Mouse (Mus musculus): ENCODE measurements around the gene Helz.
"Not testable (repeated sequence)": the region's sequence is repeated elsewhere in the genome, so short reads cannot be mapped to it uniquely, and the experiment has no call there.

The Helz gene

DNA sequence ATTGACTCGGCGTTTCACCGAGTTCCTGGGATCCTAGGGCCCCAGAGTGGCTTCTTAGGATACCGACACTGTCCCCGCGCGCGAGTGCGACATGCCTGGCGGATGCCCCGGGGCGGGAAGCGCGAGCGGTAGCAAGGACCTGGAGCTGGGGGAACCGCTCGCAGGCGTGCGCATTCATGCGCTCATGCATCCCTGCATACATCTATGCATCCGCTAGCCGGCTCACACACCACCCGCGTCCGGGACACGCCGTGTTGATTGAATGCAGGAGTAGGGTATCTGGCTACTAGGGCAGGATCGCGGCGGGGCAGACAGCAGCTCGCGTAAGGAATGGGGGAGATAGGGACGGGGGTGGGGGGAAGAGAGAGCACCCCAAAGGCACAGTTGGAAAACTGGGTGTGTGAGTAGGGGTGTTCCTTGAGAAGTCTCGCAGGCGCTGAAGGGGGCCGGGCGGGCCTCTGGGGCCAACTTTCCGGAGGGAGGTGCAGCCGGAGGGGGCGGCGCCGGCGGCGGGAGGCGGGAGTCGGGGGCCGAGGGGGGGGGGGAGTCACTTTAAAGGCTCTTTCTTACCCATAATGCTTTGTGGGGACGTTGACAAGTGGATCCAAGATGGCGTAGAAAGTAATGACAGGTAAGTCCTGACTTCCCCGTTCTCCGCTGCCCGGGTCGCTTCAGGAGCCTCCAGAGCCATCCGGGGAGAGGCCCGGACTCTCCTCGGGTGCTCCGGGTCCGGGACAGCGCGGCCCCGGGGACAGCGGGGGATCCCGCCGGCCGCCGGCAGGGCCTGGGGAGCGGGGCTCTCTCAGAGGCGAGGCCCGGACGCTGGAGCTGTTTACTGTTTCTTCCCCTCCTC lies at the start of gene Helz:
Helz (plus strand) TSS at position 580 of the 853 bp plus-strand sequence.
- DNase-seq = peak; percentile 66

DNA sequence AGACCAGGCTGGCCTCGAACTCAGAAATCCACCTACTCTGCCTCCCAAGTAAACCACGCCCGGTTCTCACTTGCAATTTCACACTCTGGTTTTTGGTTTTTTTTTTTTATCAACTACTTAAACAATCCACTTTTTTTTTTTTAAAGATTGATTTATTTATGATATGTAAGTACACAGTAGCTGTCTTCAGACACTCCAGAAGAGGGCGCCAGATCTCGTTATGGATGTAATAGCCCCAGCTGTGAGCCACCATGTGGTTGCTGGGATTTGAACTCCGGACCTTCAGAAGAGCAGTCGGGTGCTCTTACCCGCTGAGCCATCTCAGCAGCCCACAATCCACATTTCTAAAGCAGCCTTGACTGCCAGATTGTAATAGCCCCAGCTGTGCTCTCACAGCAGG lies 44.9 kb upstream of the Helz start:
- no peak for DNase-seq

DNA sequence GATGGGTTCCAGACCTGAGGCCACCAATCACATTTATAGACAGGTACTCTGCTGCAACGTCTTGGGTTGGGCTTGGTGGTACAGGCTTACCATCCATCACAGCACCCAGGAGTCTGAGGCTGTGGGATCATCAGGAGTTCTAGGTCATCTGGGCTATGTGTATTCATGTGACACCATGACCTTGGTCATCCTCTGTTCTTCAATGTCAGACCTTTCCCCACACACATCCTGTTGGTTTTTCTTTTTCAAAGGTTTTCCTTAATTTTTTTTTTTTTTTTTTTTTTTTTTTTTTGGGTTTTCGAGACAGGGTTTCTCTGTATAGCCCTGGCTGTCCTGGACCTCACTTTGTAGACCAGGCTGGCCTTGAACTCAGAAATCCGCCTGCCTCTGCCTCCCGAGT lies 43.4 kb upstream of the Helz start:
- DNase-seq = not testable (repeated sequence)

DNA sequence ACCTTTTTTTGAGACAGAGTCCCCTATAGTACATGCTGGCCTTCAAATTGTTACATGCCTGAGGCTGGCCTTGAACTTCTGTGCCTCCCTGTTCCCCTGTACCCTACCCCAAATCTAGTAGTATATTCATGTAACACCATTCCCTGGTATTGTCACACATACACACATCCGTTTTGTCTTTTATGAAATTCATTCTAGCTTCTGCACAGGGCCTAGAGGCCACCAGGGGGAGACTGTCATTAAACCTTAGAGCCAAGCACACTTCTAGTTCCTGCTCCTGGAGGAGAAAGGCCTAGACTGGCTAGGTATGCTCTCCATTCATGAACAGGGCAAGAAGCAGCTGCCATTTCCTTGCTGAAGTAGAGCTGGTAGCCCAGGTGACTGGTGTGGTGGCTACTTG lies 41.5 kb upstream of the Helz start:
- DNase-seq = no peak

DNA sequence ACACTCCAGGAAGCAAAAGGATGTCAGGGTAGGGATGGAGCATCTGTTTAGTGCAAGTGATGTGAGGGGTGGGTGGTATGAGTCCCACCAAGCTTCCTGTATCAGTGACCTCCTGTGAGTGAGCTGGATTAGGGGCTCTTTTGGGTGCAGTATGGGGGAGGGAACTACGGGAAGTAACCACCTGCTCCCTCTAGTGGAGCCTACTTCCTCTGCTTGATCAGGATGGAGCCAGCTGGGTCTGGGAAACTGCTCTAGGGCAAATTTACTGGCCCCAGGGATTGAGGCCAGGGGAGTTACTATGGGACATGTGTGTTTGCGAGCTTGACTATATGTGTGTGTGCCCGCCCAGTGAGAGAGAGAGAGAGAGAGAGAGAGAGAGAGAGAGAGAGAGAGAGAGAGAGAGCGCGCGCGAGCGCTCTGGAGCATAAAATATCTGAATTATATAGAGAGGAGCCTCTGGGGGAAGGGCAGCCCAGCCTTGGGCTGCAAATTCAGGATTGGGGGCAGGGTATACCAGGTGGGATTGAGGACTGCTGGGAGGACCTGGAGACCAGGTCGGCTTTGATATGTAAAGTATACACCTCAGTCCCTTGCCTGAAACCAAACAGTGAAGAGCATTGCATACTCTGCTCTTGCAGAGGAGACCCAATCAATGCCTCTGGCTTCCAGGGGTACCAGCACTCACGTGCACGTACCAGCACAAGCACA lies 37.9 kb upstream of the Helz start:
- no peak for DNase-seq

DNA sequence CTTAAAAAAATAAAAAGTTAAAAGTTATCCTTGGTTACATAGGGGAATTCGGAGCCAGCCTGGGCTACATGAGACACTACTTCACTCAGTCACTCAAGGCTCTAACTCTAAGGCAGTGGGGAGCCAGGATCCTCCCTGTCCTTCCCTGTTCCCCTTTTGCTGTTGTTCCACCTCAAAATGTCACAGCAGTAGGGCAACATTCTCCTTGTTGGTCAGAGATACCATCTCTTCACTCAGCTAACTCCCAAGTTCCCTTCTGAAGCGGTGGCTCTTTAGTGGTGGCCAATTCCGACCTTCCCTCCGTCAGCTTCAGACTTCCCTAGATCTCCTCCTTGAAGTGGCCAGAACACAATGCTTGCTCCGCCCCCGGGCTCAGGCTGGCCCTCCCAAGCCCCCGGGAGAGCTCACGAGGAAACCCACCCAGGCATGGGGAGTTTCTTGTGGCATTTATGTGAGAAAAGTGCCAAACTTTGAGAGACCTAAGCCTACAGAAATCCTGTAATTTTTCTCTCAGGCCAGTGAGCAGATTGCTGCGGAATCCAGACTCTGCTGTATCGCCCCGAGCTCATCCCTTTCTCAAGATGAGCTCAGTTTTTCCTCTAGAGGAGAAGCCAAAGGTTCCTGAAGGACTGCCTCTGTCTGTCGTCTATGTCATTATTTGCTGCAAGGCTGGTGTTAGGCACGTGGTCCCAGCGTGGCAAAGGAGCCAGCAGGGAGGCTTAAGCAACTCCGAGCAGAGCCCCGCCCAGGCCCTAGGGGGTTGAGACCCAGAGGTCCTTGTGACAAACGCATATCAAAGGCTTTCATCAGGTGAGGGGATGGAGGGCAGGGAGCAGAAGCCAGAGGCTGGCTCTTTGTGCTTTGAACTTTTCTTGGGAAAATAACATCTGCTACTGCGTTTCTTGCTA lies 37.1 kb upstream of the Helz start:
- no peak for DNase-seq

DNA sequence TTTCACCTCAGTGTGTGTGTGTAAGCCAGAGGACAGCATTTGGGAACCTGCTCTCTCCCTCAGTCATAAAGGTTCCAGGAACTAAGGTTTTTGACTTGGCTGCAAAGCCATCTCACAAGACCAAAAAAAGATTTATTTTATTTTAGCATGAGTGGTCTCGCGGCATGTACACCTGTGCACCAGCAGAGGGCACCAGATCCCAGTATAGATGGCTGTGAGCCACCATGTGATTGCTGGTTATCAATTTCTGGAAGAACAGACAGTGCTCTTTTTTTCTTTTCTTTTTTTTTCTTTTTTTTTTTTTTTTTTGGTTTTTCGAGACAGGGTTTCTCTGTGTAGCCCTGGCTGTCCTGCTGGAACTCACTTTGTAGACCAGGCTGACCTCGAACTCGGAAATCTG lies 35.8 kb upstream of the Helz start:
- DNase-seq = peak; percentile 20

DNA sequence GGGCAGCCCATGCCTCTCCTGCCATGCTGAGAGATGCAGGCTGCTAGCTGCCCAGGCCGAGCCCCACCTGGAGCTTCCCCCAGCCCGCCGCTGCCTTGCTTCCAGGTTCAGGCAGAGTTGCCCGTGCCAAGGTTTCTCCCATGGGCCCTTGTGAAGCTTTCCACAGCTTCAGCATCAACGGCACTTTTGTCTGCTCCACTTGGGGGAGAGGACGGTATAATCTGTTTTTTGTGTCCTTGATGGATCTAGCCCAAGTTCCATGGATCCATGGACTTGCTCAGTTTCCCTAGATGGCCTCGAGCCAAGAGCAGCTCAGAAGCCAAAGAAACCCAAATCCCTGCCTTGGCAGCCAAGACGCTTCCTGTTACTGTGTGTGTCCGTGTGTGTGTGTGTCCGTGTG lies 34.7 kb upstream of the Helz start:
- DNase-seq = no peak

DNA sequence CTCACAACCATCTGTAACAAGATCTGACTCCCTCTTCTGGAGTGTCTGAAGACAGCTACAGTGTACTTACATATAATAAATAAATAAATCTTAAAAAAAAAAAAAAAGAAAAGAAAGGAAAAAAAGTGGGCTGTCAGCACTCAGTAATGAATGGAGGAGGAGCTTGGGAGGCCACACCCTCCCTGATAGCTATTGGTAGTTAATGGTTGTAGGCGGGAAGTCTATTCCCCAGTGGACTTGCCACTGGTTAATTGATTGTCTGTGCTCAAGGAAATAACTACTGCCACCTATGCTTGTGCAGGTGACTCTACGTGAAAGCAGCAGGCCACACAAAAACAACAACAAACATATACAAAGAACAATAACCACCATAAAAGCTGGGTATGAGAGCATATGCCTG lies 31.3 kb upstream of the Helz start:
- DNase-seq = no peak

DNA sequence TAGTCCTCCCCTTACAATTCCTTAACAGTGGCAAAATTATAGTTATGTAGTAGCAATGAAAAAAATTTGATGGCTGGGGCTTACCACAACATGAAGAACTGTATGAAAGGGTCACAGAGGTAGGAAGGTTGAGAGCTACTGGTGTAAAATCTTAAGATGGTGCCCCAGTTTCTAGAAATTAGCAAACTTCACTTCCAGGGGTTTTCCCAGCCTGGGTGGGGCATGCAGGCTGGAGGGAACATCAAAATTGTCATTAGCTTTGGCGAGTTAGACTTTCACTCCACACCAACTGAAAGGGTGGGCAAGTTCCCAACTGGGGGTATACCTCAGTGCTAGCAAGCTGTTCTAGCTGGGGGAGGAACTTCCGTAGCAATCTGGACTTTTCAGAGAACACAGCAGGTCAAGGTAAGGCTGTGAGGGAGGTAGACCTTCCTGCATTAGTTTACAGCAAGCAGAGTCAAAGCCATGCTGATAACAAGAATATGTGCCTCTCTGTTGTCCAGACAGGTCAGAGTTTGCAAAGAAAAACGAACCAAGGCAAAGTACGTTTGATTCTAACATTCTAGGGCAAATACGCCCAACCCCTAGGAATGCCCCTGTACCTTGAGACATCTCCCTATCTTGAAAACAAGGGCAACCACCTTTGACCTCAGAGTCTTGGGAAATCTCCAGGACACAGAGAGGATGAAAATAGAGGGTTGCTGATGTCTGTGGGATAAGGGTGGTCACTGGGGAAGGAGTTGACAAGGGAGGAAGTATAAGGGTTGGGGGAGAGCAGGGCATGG lies 28.9 kb upstream of the Helz start:
- no peak for DNase-seq

DNA sequence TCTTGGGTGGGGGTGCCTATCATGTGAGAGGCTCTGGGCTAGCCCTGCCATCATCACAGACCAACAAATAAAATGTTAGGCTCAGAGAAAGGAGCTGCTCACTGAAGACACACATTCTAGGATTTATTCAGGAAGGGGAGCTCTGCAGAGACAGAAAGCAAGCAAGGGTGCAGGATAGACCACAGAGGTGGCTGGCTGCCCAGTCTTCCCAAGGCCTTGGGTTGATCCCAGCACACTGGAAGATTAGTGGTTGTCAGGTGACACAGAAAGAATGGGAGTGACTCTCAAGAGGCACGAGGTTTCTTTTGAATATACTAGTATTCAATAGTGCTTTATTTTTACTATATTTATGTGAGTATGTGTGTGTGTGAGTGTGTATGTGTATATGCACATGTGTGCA lies 26.6 kb upstream of the Helz start:
- no peak for DNase-seq

DNA sequence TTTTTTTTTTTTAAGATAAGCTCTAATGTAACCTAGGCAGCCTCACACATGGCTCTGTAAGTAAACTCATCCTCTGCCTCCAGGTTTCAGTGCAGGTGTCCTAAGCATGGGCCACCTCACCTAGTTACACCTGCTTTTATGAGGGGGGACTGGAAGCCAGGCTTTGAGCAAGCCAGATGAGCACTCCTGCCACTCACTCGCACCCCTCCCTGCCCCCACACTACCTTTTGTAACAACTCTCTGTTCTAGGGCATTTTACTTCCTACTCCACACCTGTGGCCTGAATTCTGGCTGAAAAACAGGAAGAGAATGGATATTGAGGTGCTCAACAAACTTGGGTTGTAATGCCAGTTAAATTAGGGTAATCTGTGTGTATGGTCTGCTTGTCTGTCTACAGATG lies 22.8 kb upstream of the Helz start:
- DNase-seq = no peak

DNA sequence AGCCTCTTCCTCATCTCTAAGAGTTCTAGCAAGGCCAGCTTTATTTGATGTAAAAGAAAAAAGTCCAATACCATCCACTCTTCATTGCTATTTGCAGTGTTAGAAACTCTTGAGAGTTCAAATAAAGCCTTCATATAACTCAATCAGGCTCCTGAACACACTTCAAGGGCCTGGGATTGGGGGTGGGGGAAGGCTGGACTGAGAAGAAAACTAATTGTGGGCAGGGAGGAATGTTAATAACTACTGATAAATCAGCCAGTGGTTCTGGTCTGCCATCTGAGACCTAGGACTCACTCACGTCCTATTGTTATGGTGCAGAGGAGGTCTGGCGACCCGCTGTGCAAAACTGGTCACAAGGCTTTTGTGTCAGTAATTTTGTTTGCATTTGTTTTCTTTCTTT lies 20.1 kb upstream of the Helz start:
- DNase-seq = no peak

DNA sequence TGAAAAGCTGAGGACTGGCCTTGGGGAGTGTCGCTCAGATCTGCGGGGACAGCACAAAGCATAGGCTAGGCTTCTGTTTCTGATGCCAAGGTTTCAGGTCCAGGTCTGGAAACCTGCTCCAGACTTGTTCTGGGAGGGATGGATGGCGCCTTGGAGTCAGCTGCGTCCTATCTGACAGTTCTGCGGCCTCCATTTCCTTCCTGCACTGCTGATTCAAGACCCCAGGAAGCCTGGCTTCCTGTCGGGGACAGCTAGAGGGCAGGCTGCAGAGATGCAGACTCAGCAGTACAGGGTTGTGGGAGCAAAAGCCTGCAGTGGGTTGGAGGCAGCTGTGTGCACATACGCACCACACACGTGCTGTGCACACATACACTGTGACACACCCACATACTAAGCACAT lies 18.4 kb upstream of the Helz start:
- DNase-seq = peak; percentile 50

DNA sequence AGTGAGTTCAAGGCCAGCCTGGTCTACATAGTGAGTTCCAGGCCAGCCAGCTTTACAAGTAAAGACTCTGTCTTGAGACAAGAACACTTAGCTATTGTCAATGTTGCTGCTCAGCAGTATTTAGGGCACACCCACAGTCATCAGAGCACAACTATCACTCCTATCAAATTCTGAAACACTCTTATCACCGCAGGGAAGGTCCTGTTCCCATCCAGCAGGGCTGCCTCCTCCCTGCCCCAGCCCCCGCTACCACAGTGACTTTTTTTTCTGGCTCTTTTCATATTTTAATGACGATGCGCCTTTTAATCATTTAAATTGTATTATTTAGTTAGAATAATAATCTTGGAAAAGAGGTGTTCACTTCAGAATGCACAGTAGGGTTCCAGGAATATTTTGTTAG lies 16.3 kb upstream of the Helz start:
- DNase-seq = no peak

DNA sequence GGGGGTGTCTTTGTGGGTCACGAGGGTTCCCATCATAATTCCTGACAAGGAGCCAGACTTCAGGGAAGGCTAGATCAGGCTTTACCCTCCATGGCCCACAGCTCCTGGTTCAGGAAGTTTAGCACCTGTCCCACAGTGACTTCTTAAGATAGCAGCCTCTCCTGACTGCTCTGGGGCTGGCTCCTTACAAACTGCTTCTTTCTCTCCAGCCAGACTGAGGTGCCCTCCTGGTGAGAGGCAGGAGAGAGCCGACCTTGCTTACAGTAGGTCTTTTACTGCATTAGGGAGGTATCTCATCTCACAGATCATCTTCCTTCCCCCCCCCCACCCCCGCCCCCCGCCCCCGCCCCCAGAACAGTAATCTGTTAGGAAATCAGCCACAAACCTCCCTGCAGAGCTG lies 15.5 kb upstream of the Helz start:
- no peak for DNase-seq

DNA sequence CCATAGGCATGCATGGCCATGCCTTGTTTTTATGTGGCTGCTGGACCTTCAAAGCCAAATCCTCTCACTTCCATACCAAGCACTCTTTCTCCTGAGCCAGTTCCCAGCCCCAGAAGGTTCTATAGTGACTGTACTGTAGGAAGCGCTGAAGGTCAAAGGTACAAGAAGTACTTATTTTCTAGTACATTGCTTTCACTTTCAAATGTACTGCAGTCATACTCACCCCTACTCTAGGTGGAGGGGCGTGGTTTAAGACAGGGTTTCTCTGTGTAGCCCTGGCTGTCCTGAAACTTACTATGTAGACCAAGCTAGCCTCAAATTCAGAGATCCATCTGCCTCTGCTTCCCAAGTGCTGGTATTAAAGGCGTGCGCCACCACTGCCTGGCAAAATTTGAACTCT lies 8.7 kb upstream of the Helz start:
- DNase-seq = no peak

DNA sequence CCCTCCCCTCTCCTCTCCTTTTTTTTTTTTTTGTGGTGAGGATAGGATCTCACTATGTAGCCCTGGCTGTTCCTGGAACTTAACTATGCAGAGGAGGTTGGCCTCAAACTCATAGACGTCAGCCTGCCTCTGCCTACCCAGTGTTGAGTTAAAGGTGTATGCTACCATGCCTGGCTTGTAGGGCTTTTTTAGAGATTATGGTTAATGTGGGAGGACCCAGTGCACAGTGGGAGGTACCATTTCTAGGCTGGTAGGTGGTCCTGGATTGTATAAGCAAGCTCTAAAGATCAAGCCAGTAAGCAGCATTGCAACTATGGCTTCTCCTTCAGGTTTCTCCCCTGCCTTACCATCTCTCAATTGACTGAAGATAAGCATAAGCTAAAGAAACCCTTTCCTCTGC lies 7.4 kb upstream of the Helz start:
- no peak for DNase-seq

DNA sequence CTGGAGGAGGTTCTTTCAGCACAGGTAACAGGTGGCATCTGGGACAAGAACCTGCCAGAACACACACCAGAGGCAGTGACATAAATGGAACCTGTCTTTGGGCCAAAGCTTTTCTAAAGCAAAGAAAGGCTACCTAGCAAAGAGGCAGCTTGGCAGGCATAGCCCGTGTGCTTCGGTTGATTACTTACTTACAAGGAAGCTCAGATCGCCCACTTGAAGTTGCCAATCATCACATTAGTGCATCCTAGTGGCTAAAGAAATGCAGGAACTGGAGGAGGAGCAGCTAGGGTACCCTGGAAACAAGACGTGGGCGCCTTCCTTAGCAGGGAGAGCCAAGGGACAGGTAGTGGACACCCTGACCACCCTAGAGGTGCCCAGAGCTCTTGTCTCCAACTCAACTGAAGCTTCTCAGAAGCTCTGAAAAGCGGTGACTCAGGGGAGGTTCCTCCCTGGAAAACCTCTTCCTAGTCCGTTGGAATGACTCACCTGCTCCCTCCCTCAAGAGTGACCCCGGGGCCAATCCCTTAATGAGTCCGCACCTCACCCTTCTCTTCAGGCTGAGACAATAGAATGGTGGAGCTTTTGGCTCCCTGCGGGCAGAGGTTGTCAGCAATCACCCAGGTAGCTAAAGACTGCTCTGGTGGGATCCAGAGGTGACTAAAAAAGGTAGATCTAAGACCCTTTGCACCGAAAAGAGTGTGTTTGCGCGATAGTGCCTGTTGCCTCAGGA lies 1.8 kb upstream of the Helz start:
- peak; percentile 31 for DNase-seq

DNA sequence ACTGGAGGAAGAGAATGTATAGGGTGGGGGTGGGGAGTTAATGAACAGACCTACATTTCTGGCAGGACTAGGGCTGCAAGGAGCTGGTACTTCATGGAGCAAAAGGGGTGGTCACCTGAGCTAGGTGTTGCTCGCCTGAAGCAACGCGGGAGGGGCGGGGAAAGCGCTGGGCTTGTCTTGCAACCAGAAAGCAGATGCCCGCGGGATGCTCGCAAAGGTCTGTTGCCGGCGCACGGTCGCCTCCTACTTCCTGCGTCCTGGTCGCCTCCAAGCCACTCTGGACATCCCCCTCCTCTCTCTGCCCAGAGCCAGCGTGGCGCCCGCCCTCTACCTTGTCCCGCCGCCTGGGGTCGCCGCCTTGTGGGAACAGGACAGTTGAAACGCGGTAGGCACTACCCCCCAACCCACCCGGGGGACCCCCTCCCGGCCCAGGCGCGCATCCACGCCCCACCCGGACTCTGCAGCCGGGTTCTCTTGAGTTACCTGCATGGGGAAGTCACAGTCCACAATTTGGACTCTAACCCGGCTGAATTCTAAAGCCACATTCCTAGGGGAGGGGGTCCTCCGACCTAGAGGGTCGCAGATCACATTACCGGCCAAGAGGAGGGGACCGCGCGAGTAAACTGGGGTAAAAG lies 946 bp upstream of the Helz start:
- peak; percentile 38 for DNase-seq

DNA sequence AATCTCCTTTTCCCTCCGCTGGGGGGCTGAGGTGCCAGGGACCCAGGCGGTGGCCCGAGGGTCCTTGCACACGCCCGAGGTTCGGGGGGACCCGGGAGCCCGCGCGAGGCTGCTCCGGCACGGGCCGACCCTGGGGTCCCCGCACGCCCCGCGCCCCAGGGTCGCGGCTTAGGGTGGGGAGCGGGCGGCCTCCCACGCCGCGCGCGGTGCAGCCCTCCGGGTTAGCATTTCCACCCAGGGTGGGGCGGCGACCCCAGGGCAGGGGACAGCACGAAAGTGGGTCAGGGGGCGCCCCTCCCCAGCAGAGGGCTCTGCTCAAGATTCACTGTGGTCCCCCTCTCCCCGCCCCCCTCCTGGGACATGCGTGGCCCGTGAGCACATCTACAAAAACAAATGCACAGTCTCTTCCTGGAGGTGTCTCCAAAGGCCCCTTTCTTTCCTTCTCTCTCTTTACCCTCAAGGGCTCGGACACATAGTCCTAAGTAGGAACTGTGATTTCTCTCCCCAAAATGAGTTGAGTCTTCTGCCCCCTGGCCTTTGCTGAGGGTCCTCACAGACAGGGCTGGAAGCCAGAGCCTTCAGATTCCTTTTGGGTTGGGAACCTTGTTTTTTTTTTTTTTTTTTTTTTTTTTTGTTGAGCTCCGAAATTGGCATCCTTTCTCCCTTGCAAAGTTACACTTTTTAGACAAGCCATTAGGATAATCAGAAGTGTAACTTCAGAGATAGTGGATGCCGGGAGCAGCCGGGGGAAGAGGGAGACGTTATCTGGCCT lies 660 bp downstream of the Helz start:
- DNase-seq = no peak

All from kidney, adult 11 months (tissue).